Mouse (Mus musculus) NIH3T3 (cell line): ENCODE results near the gene Aimp1.

ENCODE experiments used
- DNase-seq: peaks from one replicate; pipeline ENCODE4 v3.0.0-alpha.2; 2012; ENCODE audit warnings: low read depth

Aimp1 gene

DNA sequence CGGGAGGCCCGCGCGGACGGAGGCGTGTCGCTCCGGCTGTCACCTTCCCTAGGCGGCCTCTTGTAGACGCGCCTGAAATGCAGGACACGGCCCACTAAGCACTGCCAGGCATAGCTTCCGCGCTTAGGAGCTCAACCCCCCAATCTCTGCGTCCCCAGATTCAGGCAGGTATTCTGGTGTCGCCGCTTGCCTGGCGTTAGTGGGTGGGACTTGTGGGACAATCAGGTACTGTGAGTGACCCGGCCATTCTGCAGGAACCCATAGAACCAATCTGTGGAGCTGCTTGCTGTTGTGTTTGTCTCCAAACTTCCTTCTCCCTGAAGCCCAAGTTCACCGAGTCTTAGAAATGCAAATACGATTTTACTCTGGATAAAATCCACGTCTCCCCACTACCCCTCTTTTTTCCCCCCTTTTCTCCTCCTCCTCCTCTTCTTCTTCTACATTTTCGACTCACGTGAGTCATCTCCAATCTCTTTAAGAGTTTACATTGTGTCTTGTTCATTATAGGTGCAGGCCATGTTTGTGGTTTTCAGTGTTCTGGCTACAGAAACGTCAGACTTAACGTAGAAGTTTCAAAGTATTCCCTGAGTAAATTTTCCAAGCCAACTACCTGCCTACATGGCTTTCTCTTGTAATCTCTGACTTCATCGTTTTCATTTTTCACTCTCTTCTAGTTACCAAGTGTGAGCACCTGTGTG is at the start of gene Aimp1:
Aimp1 (minus strand) TSS at position 140 of the 698 bp plus-strand sequence.
- DNase-seq = no peak

GRCm38 (mm10) chr3:132724326-132724725 is 40.2 kb upstream of the Aimp1 start:
- DNase-seq = no peak

- DNase-seq = no peak
Measured at GRCm38 (mm10) chr3:132717316-132717715, 33.1 kb upstream of the Aimp1 start.

DNA sequence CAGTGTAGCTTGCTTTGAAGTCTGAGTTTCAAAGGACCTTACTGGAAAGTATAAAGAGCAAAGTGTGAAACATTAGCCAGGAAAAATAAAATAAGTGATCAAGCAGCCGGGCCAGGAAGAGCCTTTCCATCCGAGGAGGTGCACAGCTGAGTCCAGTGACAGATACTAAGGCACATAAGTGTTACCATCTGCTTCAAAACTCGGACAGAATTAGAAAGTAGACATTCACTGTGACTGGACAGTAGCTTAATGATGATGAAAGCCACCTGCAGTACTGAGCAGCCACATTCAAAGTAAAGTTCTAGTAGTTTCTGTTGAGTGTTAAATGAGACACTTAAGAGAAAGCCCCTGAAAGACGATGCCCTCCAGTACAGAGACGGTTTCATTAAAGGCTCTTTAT is 29.7 kb upstream of the Aimp1 start:
- DNase-seq = no peak

DNA sequence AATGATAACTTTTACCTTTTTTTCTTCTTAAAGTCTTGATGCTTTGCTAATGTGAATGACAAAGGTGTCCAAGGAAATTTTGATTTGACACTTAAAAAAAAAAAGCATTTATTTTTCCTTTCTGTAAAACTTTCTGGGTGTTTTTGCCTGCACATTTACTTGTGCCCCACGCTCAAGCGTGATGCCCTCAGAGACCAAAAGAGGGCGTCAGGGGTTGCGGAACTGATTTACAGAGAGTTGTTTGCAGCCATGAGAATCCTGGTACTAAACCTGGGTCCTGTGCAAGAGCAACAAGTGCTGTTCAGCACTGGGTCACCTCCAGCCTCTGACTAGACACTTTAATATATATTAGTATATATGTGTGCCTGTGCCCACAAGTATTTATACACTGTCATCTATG is 22.8 kb upstream of the Aimp1 start:
- no peak for DNase-seq

DNA sequence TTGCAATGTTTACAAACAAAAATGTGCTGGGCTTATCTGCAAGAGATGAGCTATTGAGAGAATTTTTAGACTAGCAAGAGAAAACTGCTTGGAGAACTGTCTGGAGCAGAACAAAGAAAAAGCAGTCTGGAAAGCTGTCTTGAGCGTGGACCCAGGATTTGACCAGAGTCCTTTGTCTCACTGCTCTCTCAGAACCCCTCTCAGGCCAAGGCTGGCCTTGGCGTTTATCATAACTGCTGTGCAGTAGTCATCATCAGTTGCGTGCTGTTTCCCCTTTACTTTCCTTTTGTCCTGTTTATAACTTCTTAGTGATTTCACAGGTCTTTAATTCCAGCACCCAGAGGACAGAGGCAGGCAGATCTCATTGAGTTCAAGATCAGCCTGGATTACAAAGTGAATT is 20.0 kb upstream of the Aimp1 start:
- no peak for DNase-seq

DNA sequence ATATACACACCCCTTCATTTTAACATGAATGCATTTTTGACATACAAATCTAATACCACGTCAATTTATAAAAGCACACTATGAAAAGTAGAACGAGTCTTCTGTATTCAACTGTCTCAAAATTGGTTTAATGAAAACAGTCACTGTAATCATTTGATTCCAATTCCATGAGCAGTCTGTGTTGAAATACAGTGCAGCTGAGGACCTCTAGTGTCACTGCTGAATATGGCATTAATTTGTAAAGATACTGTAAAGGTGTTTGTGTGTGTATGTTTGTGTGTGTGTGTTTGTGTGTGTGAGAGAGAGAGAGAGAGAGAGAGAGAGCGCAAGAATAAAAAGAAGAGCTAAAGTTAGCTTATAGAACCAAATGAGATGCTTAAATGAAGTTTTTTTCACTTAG is 17.2 kb upstream of the Aimp1 start:
- DNase-seq = peak; percentile 76

DNA sequence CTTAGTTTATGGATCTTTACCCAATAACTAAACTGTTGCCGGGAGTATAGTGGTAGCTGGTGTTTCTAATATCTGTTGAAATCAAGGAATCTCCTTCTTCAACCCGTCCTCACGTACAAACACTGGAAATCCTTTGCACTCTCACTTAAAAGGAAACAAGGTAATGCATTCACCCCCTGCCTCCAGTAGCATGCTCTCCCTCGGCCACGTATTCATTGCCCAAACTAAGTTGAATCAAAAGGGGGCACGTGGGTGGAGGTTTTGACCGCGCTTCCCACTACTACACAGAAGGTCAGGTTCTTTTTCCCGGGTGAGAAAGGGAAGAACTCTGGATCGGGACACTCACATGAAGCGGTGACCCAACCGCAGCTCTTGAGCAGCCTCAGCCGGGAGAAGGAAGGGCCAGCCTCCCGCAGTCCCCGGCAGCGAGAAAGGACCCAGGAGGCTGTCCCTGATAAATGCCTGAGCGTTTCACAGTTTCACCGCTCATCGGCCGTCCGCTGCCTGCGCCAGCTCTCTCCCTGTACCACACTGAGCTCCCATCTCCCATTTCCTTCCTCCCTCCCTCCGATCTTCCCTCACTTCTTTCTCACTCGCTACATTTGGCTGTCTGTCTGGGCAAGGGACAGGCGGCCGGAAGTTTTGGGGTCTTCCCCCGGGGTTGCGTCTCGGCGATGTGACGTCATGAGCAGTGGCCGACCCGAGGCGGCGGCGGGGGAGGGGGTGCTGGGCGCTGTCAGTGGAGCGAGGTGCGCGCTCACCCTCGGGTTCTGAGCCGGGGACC is 531 bp downstream of the Aimp1 start, which contains the start of gene Tbck:
Tbck (plus strand) TSS at position 698 of the 784 bp plus-strand sequence.
- DNase-seq = peak; percentile 95

DNA sequence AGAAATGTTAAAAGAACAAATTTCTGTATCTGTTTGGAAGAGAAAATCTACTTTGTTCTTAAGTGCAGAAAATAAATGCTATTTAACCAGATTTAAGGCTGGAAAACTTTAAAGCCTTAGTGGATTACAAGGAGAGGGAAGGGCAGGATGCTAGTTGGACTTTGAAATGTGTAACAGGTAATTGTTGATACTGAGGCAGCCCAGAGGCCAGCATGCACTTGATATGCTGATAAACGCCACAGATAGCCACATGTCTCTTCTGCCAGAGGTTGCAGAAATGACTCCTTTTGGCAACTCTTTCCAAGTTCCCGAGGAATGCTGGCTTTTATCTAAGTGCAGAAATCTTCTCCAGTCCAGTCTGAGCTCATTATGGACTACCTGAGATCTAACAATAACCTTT is 6.7 kb downstream of the Aimp1 start:
- DNase-seq = no peak

- no peak for DNase-seq
Measured at GRCm38 (mm10) chr3:132655955-132656354, 28.2 kb downstream of the Aimp1 start.

DNA sequence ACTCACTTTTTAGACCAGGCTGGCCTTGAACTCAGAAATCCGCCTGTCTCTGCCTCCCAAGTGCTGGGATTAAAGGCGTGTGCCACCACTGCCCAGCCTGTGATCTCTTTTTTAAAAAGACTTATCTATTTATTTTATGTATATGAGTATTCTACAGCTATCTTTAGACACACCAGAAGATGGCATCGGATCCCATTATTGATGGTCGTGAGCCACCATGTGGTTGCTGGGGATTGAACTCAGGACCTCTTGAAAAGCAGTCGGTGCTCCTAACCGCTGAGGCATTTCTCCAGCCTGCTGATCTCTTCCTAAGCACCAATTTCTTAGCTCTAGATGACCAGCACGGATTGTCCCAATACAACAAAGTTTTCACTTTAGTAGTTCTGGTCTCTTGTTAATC is 30.2 kb downstream of the Aimp1 start:
- no peak for DNase-seq

- DNase-seq = peak; percentile 94
Measured at GRCm38 (mm10) chr3:132651776-132652175, 32.4 kb downstream of the Aimp1 start.

DNA sequence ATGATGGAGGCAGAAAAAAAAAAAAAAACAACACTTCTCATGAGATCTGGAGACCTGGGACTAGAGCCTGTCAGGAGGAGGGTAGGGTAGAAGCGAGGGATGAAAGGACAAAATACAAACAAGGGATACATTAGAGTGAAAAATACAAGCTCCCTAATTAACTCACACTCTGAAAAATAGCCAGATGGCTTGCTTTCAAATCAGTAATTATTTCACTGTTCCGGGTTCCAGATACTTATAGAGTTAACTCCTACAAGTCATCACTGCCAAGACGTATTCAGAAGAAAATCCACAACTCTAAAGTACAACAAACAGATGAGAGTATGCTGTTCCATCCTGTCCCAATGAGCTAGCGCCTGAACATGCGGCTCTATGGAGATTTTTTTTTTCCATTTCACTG is 34.0 kb downstream of the Aimp1 start:
- no peak for DNase-seq

DNA sequence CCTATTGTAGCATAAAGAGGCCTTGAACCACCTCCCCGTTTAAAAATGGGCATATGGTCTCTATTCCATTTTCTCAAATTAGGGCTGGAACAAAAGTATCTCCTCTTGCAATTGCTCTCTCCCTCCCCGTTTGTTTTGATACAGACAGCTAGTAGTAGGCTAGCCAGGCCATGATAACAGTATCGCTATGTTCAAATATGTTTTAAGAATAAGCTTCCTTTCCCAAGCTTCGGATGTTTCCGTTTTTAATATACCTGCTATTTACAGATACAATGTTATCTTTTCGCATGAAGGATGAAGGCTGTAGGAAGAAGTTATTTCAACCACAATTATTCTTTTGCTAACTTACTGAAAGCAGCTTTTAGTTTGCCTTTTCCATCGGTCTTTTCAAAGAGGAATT is 34.8 kb downstream of the Aimp1 start:
- DNase-seq = no peak

DNA sequence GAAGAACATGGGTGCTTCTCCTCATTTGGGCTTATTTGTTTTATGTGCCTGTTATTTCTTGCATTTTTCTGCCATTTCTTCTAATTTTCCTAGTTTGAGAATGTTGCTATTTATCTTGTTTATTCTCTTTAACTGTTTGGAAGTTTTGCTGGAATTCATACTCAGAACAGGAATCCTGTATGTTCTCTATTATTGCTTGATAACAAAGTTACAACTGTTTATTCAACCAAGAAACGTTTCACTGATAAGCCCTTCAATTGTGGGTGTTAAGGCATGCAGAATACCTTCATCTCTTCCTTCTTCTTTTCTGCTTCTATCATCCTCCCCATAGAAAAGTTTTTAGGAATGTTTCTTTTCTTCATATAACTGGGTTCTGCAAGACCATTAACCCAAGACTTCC is 37.4 kb downstream of the Aimp1 start:
- no peak for DNase-seq

- peak; percentile 40 for DNase-seq
Measured at GRCm38 (mm10) chr3:132644071-132644470, 40.1 kb downstream of the Aimp1 start.

DNA sequence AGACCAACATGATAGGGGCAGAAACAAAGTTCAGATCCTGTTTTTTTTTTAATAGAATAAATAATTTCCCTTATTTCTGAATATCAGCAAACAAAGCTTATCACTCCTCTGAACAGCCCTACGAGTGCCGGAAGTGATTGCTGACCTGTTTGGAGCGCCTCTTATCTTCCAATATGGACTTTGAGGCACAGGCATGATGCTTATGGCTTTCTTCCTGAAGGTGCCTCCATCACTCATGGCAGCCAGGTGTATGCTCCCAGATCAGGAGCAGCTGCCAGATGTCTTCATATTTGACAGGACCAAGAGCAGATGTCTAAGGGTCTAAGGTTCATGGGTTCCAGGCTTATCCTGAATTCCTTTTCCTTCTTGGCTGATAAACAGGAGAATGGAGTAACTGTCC is 47.1 kb downstream of the Aimp1 start:
- DNase-seq = no peak

DNA sequence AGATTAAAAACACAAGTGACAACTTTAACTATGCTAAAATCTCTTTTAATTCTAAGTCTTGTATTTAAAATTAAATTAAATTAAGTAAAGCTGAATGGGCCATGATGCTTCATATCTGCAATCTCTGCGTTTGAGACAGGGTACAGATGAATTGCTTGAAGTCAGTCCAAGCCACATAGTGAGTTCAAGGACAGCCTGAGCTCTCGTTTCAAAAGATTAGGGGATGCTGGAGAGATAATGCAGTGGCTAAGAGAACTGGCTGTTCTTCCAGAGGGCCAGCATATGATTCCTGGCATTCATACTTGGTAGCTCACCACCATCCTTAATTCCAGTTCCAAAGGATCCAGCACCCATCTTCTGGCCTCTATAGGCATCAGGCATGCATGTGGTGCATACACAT is 50.9 kb downstream of the Aimp1 start:
- DNase-seq = no peak

DNA sequence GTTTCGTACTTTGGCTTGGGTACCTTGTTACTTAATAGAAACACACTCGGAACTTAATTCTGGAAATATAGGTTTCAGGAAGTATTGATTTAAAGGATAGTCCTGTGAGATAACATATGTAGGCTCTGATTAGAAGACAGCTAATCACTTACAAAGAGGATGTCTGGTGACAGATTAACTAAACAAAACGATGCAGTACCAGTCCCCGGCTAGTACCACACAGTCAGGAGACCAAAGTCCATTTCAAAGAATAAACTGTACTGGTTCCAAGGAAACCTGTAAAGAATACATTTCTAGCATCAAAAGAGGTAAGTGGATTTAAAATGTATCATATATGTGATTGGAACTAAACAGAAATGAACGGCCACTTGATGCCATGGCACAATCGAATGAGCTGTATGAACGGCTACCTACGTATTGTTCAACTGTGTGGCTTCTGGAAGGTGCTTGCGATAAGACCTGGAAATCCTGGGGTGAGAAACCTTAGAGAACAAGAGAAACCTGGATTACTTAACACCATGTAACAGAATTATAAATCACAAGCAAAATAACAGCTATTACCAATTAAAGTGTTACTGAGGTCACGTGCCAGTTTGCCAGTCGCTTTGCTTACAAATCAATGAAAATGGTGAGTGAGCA is 54.5 kb downstream of the Aimp1 start, which contains the start of gene Gimd1:
Gimd1 (plus strand) TSS at position 220 of the 639 bp plus-strand sequence.
- no peak for DNase-seq

DNA sequence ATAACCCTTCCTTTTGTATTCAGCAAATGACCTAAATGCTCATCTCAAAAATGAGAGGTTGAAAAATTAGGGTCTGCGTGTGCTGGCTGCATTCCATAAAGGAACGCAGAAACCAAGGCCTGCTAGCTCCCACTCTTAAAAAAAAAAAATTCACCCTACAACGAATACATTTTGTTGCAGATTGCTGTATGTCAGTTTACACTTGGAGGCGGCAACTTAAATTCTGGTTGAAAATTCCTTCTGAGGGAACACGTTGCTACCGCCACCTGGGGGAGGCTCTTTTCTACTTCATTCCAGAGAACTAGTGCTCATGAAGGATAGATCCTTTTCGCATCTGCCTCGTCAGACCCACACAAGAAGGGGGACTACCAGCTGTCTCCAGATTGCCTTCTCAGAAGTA is 55.4 kb downstream of the Aimp1 start:
- DNase-seq = peak; percentile 38
